Mouse (Mus musculus) ES-E14 (cell line): ENCODE measurements around the gene Myo15b.

Experiments
- HCFC1 ChIP-seq: IDR thresholded peaks from 2 replicates; pipeline ENCODE4 v1.6.1; 2012; ENCODE audit warnings: low read length, inconsistent platforms, borderline replicate concordance; ENCODE audit not compliant: insufficient read depth
- ZNF384 ChIP-seq: IDR thresholded peaks from 2 replicates; pipeline ENCODE4 v1.6.1; 2012; ENCODE audit warnings: low read depth, low read length, inconsistent platforms

DNA sequence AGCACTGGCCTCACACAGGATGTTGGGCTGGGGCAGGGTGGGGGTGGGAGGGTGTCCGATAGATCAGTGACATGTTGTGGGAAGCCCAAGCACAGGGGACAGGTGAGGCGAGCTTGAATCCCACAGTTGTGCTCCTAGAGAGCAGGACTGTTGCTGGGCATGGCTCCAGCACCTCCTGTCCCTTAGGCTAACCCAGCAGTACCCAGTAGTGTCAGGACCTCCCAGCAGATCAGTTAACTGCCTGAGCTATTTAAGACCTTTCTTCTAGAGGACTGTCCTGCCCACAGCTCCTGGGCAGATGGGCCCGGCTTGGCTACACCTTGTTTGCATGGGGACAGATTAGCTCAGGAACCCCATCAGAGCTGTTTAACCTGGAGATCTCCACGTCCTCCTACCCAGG lies 29.2 kb upstream of the Myo15b start:
- no peak for TF ChIP-seq HCFC1
- no peak for TF ChIP-seq ZNF384
